Mouse (Mus musculus): ENCODE measurements around the gene Gnai2.

GRCm38 (mm10) chr9:107606591-107606990 lies 28.6 kb downstream of the Gnai2 start:
- TF ChIP-seq CTCF (IDR thresholded peaks at IDR 0.05; ENCODE audit: low read depth, low read length), result no peak
- no peak for TF ChIP-seq POLR2A (IDR thresholded peaks at IDR 0.05; ENCODE audit: insufficient read depth, low read length)
- TF ChIP-seq EP300 (IDR thresholded peaks at IDR 0.05; ENCODE audit: insufficient read depth, low read depth, low read length), result no peak

All from ES-Bruce4 (cell line).